Mouse (Mus musculus): ENCODE measurements around the gene Ttc39a. TPM values are rescaled to one million over a fixed set of nuclear protein-coding genes. Genes with fewer than 3 reads are reported as not detected.

Ttc39a gene
- total and polyA plus RNA-seq, 3 experiments: 0.30 to 0.64 (median 0.32) TPM

GRCm38 (mm10) chr4:109463892-109464291 lies 57.5 kb downstream of the Ttc39a start:
- no peak for TF ChIP-seq NELFE (IDR thresholded peaks at IDR 0.05; ENCODE audit: low read depth, low read length)
- TF ChIP-seq ETS1 (conservative IDR thresholded peaks at IDR 0.05; ENCODE audit: low read depth, low read length): no peak
- TF ChIP-seq ELF1 (IDR thresholded peaks at IDR 0.05; ENCODE audit: low read depth, low read length): no peak
- no peak for TF ChIP-seq MYC (IDR thresholded peaks at IDR 0.05; ENCODE audit: low read depth, low read length)
- TF ChIP-seq JUN (IDR thresholded peaks at IDR 0.05; ENCODE audit: insufficient read depth, low read depth, low read length): no peak
- TF ChIP-seq MAFK (IDR thresholded peaks at IDR 0.05; ENCODE audit: insufficient replicate concordance, low read length): no peak
- no peak for TF ChIP-seq GABPA (IDR thresholded peaks at IDR 0.05; ENCODE audit: insufficient replicate concordance, low read depth, low read length)
- TF ChIP-seq RCOR1 (conservative IDR thresholded peaks at IDR 0.05; ENCODE audit: low read depth, low read length): no peak
- no peak for TF ChIP-seq EP300 (IDR thresholded peaks at IDR 0.05; ENCODE audit: low read length)
- TF ChIP-seq MEF2A (IDR thresholded peaks at IDR 0.05; ENCODE audit: borderline replicate concordance, low read depth, low read length): no peak
- no peak for TF ChIP-seq MAX (IDR thresholded peaks at IDR 0.05; ENCODE audit: low read length)
- TF ChIP-seq IRF4 (IDR thresholded peaks at IDR 0.05; ENCODE audit: low read depth, low read length): no peak
- H3K9me3 ChIP-seq (replicated peaks; ENCODE audit: low read length): no peaks in the 10 kb centered on the region
- no peak for DNase-seq (ENCODE audit: extremely low read depth)
- H3K9ac ChIP-seq (ENCODE audit: insufficient read depth, low read depth): no peak overlapping the region
- peaks cover 0 to 4% of the 10 kb centered on the region in 2 experiments for H3K36me3 ChIP-seq (replicated peaks in 1 of 2; ENCODE audit: control insufficient read depth in 1 of 2, insufficient read depth in 1 of 2, low read length in 1 of 2)
- H3K4me2 ChIP-seq (ENCODE audit: insufficient read depth, low read depth, poor library complexity, severe bottlenecking): no peak overlapping the region
- no peak overlapping the region for H3K27ac ChIP-seq (ENCODE audit: insufficient read depth, low read depth)
- no peak overlapping the region for H3K4me3 ChIP-seq (replicated peaks in 1 of 3; ENCODE audit: low read depth in 2 of 3, low read length in 2 of 3, poor library complexity in 1 of 3)
- dilution Hi-C loops (cut with MboI; ENCODE audit: extremely low pct_ligation_motif_present, extremely low pct_unique_long_range_greater_than_20kb, low sequenced_read_pairs) (no loop called here), in situ Hi-C loops (cut with MboI; ENCODE audit: low pct_ligation_motif_present, low pct_unique_long_range_greater_than_20kb, low sequenced_read_pairs) (no loop called here)
- peaks cover 17% of the 10 kb centered on the region; the same call in 1 of the 2 replicates for H3K79me2 ChIP-seq (replicated peaks; ENCODE audit: control insufficient read depth, extremely low read depth, insufficient read depth, poor library complexity, severe bottlenecking)
- H3K4me1 ChIP-seq (ENCODE audit: control insufficient read depth in 1 of 2, insufficient read depth in 2 of 2): peaks cover 0 to 16% of the 10 kb centered on the region in 2 experiments; a peak in 1 of 4 replicates
- no peaks in the 10 kb centered on the region for H3K27me3 ChIP-seq (replicated peaks)

- H3K9ac ChIP-seq (ENCODE audit: insufficient read depth, low read depth): no peak overlapping the region
- no peaks in the 10 kb centered on the region for H3K9me3 ChIP-seq (replicated peaks; ENCODE audit: low read length)
- no peak overlapping the region for H3K4me3 ChIP-seq (replicated peaks in 1 of 3; ENCODE audit: low read depth in 2 of 3, low read length in 2 of 3, poor library complexity in 1 of 3)
- H3K27ac ChIP-seq (ENCODE audit: insufficient read depth, low read depth): no peak overlapping the region
- no peak for DNase-seq (ENCODE audit: extremely low read depth)
- no peak overlapping the region for H3K4me2 ChIP-seq (ENCODE audit: insufficient read depth, low read depth, poor library complexity, severe bottlenecking)
- TF ChIP-seq CHD2 (IDR thresholded peaks at IDR 0.05; ENCODE audit: low read length) (no peak), E2F4 (IDR thresholded peaks at IDR 0.05; ENCODE audit: insufficient replicate concordance, low read depth, low read length) (no peak), IRF4 (IDR thresholded peaks at IDR 0.05; ENCODE audit: low read depth, low read length) (no peak), GABPA (IDR thresholded peaks at IDR 0.05; ENCODE audit: insufficient replicate concordance, low read depth, low read length) (no peak), ETS1 (conservative IDR thresholded peaks at IDR 0.05; ENCODE audit: low read depth, low read length) (no peak), UBTF (IDR thresholded peaks at IDR 0.05; ENCODE audit: low read depth, low read length) (no peak), SMC3 (IDR thresholded peaks at IDR 0.05; ENCODE audit: low read depth, low read length) (no peak), NELFE (IDR thresholded peaks at IDR 0.05; ENCODE audit: low read depth, low read length) (no peak), ZKSCAN1 (IDR thresholded peaks at IDR 0.05; ENCODE audit: borderline replicate concordance, low read depth, low read length) (no peak), CTCF (conservative IDR thresholded peaks at IDR 0.05 in 1 of 2, IDR thresholded peaks at IDR 0.05 in 1 of 2; ENCODE audit: low read depth in 2 of 2, low read length in 2 of 2) (no peak), MAZ (IDR thresholded peaks at IDR 0.05; ENCODE audit: low read depth, low read length) (no peak), MXI1 (IDR thresholded peaks at IDR 0.05; ENCODE audit: low read depth, low read length) (no peak), USF1 (IDR thresholded peaks at IDR 0.05; ENCODE audit: low read depth, low read length) (no peak)
- dilution Hi-C loops (cut with MboI; ENCODE audit: extremely low pct_ligation_motif_present, extremely low pct_unique_long_range_greater_than_20kb, low sequenced_read_pairs): no loop called here
- peaks cover 0 to 21% of the 10 kb centered on the region in 2 experiments; a peak in 1 of 4 replicates for H3K4me1 ChIP-seq (ENCODE audit: control insufficient read depth in 1 of 2, insufficient read depth in 2 of 2)
- H3K79me2 ChIP-seq (replicated peaks; ENCODE audit: control insufficient read depth, extremely low read depth, insufficient read depth, poor library complexity, severe bottlenecking): peaks cover 28% of the 10 kb centered on the region
- H3K27me3 ChIP-seq (replicated peaks): no peaks in the 10 kb centered on the region
- in situ Hi-C loops (cut with MboI; ENCODE audit: low pct_ligation_motif_present, low pct_unique_long_range_greater_than_20kb, low sequenced_read_pairs): no loop called here
- H3K36me3 ChIP-seq (replicated peaks in 1 of 2; ENCODE audit: control insufficient read depth in 1 of 2, insufficient read depth in 1 of 2, low read length in 1 of 2): peaks cover 2 to 18% of the 10 kb centered on the region in 2 experiments
These were observed 61.3 kb downstream of the Ttc39a start for GRCm38 (mm10) chr4:109467687-109468086.

Data from CH12.LX (cell line).